Mouse (Mus musculus): ENCODE measurements around the gene Sema3b. TPM values are rescaled to one million over a fixed set of nuclear protein-coding genes. Genes with fewer than 3 reads are reported as not detected.

Sema3b gene
- polyA plus RNA-seq, 1 experiment: 95.6 TPM

DNA sequence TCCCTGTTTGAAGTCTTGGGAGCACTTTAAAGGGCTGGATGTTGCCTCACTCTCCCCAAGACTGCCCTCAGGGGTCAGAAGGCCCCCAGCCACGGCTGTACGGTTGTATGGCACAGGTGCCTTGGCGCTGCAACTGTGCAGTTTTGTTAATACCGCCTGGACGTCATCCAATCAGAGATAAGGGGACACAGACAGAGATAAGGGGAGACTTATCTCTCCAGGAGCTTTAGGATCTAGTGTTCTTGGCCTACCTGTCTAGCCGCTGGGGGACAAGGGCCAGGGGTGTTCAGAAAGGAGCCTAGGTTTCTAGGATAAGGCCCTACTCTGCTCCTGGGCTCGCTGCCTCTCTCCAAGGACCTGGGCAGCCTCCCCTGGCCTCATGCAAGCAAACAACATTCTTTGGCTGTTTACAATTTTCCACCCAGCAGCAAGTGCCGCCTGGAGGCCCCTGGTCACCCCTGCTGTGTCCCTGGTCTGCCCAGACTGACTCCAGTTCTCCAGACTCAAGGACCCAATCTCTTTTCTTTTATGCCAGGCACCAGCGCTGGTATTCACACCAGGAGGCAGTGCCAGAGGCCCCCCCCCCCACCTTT is 1.3 kb downstream of the Sema3b start:
- Histone ChIP-seq H3K4me3 (replicated peaks; ENCODE audit: extremely low read depth, low read depth, low read length) (no peak overlapping the region), H3K4me1 (ENCODE audit: control insufficient read depth, insufficient read depth, low read length) (peaks cover 22% of the 10 kb centered on the region)
- peak; percentile 52 for DNase-seq
- TF ChIP-seq POLR2A (IDR thresholded peaks at IDR 0.05; ENCODE audit: borderline replicate concordance, extremely low read depth, low read depth, low read length): 0 out of 2 replicates have a peak, but pooled peaks have one; percentile 14
- no peak for TF ChIP-seq CTCF (IDR thresholded peaks at IDR 0.05; ENCODE audit: insufficient read depth, low read length)
- WGBS: 40% methylated on average over 9 of the region's 9 CpGs

DNA sequence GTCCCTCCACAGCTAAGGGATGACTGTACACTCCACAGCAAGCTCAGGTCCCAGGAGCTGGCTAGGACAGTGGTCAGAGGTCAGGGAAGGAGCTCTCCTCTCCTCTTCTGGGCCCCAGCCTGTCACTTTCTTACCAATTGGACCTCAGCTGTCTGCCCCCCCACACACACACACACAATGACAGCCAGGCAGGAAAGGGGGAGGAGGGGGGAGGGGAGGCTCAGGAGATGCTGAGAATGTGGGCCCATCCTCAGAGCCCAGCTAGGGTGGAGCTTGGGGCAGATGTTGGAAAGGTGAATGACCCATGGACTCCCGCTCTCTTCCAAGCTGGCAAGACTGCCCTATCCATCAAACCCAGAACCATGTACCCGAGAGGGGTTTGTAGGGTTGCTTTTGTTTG is 2.0 kb downstream of the Sema3b start:
- Histone ChIP-seq H3K4me3 (replicated peaks; ENCODE audit: extremely low read depth, low read depth, low read length) (peak overlapping the region; percentile 51), H3K4me1 (ENCODE audit: control insufficient read depth, insufficient read depth, low read length) (peaks cover 22% of the 10 kb centered on the region)
- WGBS: 63% methylated on average over 2 of the region's 2 CpGs
- DNase-seq: no peak
- TF ChIP-seq POLR2A (IDR thresholded peaks at IDR 0.05; ENCODE audit: borderline replicate concordance, extremely low read depth, low read depth, low read length) (no peak), CTCF (IDR thresholded peaks at IDR 0.05; ENCODE audit: insufficient read depth, low read length) (no peak)

- peak; percentile 64; the same call in 1 of the 2 replicates for TF ChIP-seq POLR2A (IDR thresholded peaks at IDR 0.05; ENCODE audit: borderline replicate concordance, extremely low read depth, low read depth, low read length)
- TF ChIP-seq CTCF (IDR thresholded peaks at IDR 0.05; ENCODE audit: insufficient read depth, low read length): no peak
Measured at GRCm38 (mm10) chr9:107606591-107606990, 2.4 kb downstream of the Sema3b start.

GRCm38 (mm10) chr9:107605041-107605661 is 3.9 kb downstream of the Sema3b start:
- TF ChIP-seq CTCF (IDR thresholded peaks at IDR 0.05; ENCODE audit: insufficient read depth, low read length) (no peak), POLR2A (IDR thresholded peaks at IDR 0.05; ENCODE audit: borderline replicate concordance, extremely low read depth, low read depth, low read length) (no peak)
- peak; percentile 67 for DNase-seq
- WGBS: 43% methylated on average over 23 of the region's 23 CpGs

More at GRCm38 (mm10) chr9:107606591-107606990, 2.4 kb downstream of the Sema3b start:
- WGBS: 48% methylated on average over 9 of the region's 9 CpGs
- DNase-seq: peak; percentile 59
- peak overlapping the region; percentile 51 for H3K4me3 ChIP-seq (replicated peaks; ENCODE audit: extremely low read depth, low read depth, low read length)
- H3K4me1 ChIP-seq (ENCODE audit: control insufficient read depth, insufficient read depth, low read length): peaks cover 21% of the 10 kb centered on the region

DNA sequence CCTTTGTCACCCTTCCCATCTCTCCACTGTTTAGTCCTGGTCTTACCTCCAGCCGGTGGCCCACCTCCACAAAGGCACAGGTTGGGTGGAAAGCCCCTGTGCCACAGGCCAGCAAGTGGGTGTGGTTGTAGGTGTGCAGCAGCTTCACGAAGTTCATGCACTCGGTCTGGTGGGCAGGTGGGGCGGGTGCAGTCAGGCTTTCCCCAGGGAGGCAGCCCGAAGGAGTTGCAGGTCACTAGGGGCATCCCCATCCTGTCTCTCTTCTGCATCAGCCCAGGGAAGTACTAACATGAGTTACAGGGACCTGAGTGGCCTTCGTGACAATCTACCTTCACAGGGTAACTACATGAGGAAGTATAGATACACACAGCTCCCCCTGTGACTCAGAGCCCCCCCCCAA is 5.8 kb downstream of the Sema3b start:
- WGBS: 70% methylated on average over 6 of the region's 6 CpGs
- TF ChIP-seq POLR2A (IDR thresholded peaks at IDR 0.05; ENCODE audit: borderline replicate concordance, extremely low read depth, low read depth, low read length) (no peak), CTCF (IDR thresholded peaks at IDR 0.05; ENCODE audit: insufficient read depth, low read length) (no peak)
- Histone ChIP-seq H3K4me1 (ENCODE audit: control insufficient read depth, insufficient read depth, low read length) (peaks cover 9% of the 10 kb centered on the region; the same call in 1 of the 2 replicates), H3K4me3 (replicated peaks; ENCODE audit: extremely low read depth, low read depth, low read length) (no peak overlapping the region)
- no peak for DNase-seq

More at GRCm38 (mm10) chr9:107605041-107605661, 3.9 kb downstream of the Sema3b start:
- Histone ChIP-seq H3K4me1 (ENCODE audit: control insufficient read depth, insufficient read depth, low read length) (peaks cover 14% of the 10 kb centered on the region; the same call in 1 of the 2 replicates), H3K4me3 (replicated peaks; ENCODE audit: extremely low read depth, low read depth, low read length) (no peak overlapping the region)

GRCm38 (mm10) chr9:107602068-107602648 is 6.9 kb downstream of the Sema3b start:
- H3K4me1 ChIP-seq (ENCODE audit: control insufficient read depth, insufficient read depth, low read length): peaks cover 10% of the 10 kb centered on the region; the same call in 1 of the 2 replicates
- TF ChIP-seq CTCF (IDR thresholded peaks at IDR 0.05; ENCODE audit: insufficient read depth, low read length) (peak; percentile 97), POLR2A (IDR thresholded peaks at IDR 0.05; ENCODE audit: borderline replicate concordance, extremely low read depth, low read depth, low read length) (peak; percentile 21; the same call in 1 of the 2 replicates)
- peak; percentile 96 for DNase-seq
- WGBS: 4% methylated on average over 10 of the region's 10 CpGs
- no peak overlapping the region for H3K4me3 ChIP-seq (replicated peaks; ENCODE audit: extremely low read depth, low read depth, low read length)

DNA sequence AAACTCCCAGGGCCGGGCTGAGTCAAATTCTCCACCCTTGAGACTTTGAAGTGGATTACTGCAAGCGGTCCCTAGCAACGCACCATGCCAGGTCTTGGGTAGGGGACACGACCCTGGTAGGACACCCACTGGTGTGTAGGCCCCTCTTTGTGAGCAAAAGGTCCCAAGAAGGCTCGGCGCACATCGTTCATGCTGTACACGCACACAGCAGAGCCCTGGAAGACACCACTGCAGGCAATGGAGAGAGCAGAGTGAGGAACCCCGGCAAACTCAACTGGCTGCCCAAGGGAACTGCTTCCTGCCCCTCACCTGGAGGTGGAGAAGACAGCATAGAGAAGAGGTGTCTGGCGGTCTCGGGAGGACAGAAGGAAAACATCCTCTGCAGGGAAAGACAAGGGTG is 7.8 kb downstream of the Sema3b start:
- Histone ChIP-seq H3K4me1 (ENCODE audit: control insufficient read depth, insufficient read depth, low read length) (peaks cover 15% of the 10 kb centered on the region; the same call in 1 of the 2 replicates), H3K4me3 (replicated peaks; ENCODE audit: extremely low read depth, low read depth, low read length) (no peak overlapping the region)
- no peak for DNase-seq
- TF ChIP-seq POLR2A (IDR thresholded peaks at IDR 0.05; ENCODE audit: borderline replicate concordance, extremely low read depth, low read depth, low read length) (no peak), CTCF (IDR thresholded peaks at IDR 0.05; ENCODE audit: insufficient read depth, low read length) (no peak)
- 79% methylated on average over 11 of the region's 11 CpGs for WGBS

GRCm38 (mm10) chr9:107600745-107601144 is 8.3 kb downstream of the Sema3b start:
- Histone ChIP-seq H3K4me1 (ENCODE audit: control insufficient read depth, insufficient read depth, low read length) (peaks cover 15% of the 10 kb centered on the region; the same call in 1 of the 2 replicates), H3K4me3 (replicated peaks; ENCODE audit: extremely low read depth, low read depth, low read length) (no peak overlapping the region)
- no peak for DNase-seq
- 76% methylated on average over 12 of the region's 12 CpGs for WGBS
- TF ChIP-seq POLR2A (IDR thresholded peaks at IDR 0.05; ENCODE audit: borderline replicate concordance, extremely low read depth, low read depth, low read length) (no peak), CTCF (IDR thresholded peaks at IDR 0.05; ENCODE audit: insufficient read depth, low read length) (no peak)

- TF ChIP-seq POLR2A (IDR thresholded peaks at IDR 0.05; ENCODE audit: borderline replicate concordance, extremely low read depth, low read depth, low read length): no peak
- no peak for TF ChIP-seq CTCF (IDR thresholded peaks at IDR 0.05; ENCODE audit: insufficient read depth, low read length)
- H3K4me1 ChIP-seq (ENCODE audit: control insufficient read depth, insufficient read depth, low read length): peaks cover 12% of the 10 kb centered on the region; the same call in 1 of the 2 replicates
- DNase-seq: no peak
- no peak overlapping the region for H3K4me3 ChIP-seq (replicated peaks; ENCODE audit: extremely low read depth, low read depth, low read length)
- 82% methylated on average over 14 of the region's 14 CpGs for WGBS
Measured at GRCm38 (mm10) chr9:107599842-107600241, 9.2 kb downstream of the Sema3b start.

Measured in lung, adult 2 months (tissue).